Mouse (Mus musculus): ENCODE results near the gene Macf1. TPM values are rescaled to one million over a fixed set of nuclear protein-coding genes. Genes with fewer than 3 reads are reported as not detected.

Gene Macf1
- total and polyA plus RNA-seq, 3 experiments, result 71.4 to 223 (median 222) TPM

- no peak overlapping the region for H3K27ac ChIP-seq
- no peak overlapping the region for H3K4me3 ChIP-seq
- peak in 1 of 2 experiments; percentile 45 for DNase-seq
- no peaks in the 10 kb centered on the region; the same call in 1 of the 2 replicates for H3K4me1 ChIP-seq (ENCODE audit: control insufficient read depth, insufficient read depth, low read length)
- H3K36me3 ChIP-seq (ENCODE audit: control insufficient read depth, insufficient read depth, low read length), result no peaks in the 10 kb centered on the region
- WGBS, result 59% methylated on average over 10 of the region's 10 CpGs
- TF ChIP-seq POLR2A (IDR thresholded peaks at IDR 0.05; ENCODE audit: insufficient read depth, low read depth, low read length) (no peak), CTCF (IDR thresholded peaks at IDR 0.05) (no peak), EP300 (IDR thresholded peaks at IDR 0.05; ENCODE audit: insufficient read depth, low read depth, low read length) (no peak)
- H3K27me3 ChIP-seq (ENCODE audit: control insufficient read depth, insufficient read depth, low read length), result 0 out of 2 replicates have a peak, but pooled peaks cover 2% of the 10 kb centered on the region
- no peak overlapping the region for H3K9ac ChIP-seq (ENCODE audit: low read depth, low read length)
- intact Hi-C loops (cut with DNase I), result no loop called here
- no peaks in the 10 kb centered on the region for H3K79me2 ChIP-seq (replicated peaks; ENCODE audit: control insufficient read depth, insufficient read depth, low read length)
Measured at GRCm38 (mm10) chr4:123690311-123690710, 6.2 kb upstream of the Macf1 start.

DNA sequence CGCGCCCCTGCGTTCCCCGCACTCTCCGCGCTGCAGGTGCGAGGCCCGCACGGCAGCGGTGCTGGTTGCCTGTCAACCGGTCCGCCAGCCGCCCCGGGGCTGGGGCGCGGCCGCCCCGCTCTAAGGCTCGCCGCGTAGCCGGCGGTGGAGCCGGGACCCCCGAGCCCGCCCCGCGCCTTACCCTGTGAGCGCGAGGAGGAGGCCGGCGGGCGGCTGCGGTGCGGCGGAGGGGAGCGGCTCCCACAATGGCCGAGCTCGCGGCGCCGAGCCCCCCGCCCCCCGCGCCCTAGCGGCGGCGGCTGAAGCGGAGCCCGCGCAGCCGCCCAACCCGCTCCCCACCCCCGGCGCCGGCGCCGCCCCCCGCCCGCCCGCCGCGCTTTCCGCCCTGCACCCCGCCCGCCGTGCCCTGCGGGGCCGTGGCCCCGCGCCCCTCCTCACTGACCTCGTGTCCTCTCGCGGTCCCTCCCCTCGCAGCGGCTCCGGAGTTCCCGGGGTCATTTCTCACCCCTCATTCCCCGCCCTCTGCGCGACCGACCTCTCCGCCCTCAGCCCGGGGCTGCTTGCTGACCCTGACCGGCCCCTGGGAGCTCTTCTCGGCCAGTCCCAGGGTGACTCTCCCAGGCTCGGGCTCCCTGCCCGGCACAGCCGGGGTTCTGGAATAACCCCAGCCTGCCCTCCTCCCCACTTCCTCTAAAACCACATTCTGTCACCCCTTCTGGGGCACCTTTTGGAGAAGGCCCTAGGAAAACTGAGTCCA, 3.0 kb upstream of the Macf1 start:
- peak overlapping the region; percentile 55 for H3K27ac ChIP-seq
- no peak for TF ChIP-seq POLR2A (IDR thresholded peaks at IDR 0.05; ENCODE audit: insufficient read depth, low read depth, low read length)
- no peak for TF ChIP-seq EP300 (IDR thresholded peaks at IDR 0.05; ENCODE audit: insufficient read depth, low read depth, low read length)
- TF ChIP-seq CTCF (IDR thresholded peaks at IDR 0.05), result no peak
- H3K79me2 ChIP-seq (replicated peaks; ENCODE audit: control insufficient read depth, insufficient read depth, low read length), result no peaks in the 10 kb centered on the region
- H3K36me3 ChIP-seq (ENCODE audit: control insufficient read depth, insufficient read depth, low read length), result no peaks in the 10 kb centered on the region
- under 1% methylated on average over 51 of the region's 89 CpGs for WGBS
- peak overlapping the region; percentile 66 for H3K4me3 ChIP-seq
- peak; percentile 73 to 74 for DNase-seq
- intact Hi-C loops (cut with DNase I), result no loop called here
- H3K4me1 ChIP-seq (ENCODE audit: control insufficient read depth, insufficient read depth, low read length), result no peaks in the 10 kb centered on the region; the same call in 1 of the 2 replicates
- peak overlapping the region; percentile 60 for H3K9ac ChIP-seq (ENCODE audit: low read depth, low read length)
- H3K27me3 ChIP-seq (ENCODE audit: control insufficient read depth, insufficient read depth, low read length), result 0 out of 2 replicates have a peak, but pooled peaks cover 2% of the 10 kb centered on the region

DNA sequence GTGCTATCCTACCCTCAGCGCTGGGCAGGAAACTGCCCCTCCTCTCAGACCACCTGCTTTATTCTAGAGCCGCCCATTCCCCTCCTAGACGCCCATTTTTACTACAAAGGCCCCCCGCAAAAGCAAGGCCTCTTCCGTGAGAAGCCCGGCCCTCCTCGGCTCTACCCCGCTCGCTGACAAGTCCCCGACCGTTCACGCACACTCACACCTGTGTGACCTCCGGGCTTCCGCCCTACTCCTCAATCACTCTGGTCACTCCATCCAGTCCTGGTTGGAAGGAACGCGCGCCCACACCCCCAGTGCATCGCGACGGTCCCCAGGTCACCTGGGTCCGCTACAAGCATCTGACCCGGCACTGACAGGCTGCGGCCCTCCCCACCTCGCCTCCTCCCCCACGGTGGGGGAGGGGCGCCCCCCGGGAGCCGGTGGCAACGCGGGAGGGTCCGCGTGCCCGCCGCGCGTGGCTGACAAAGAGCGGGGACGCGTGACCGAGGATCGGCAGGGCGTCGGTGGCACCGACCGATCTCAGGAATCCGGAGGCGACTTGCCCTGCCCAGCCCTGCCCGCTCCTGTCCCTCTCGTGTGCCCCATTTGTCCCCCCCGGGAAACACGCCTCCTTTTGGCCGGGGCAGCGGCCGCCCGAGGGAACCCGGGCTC, 2.3 kb upstream of the Macf1 start:
- H3K27me3 ChIP-seq (ENCODE audit: control insufficient read depth, insufficient read depth, low read length), result 0 out of 2 replicates have a peak, but pooled peaks cover 2% of the 10 kb centered on the region
- intact Hi-C loops (cut with DNase I), result no loop called here
- no peaks in the 10 kb centered on the region for H3K36me3 ChIP-seq (ENCODE audit: control insufficient read depth, insufficient read depth, low read length)
- TF ChIP-seq CTCF (IDR thresholded peaks at IDR 0.05) (no peak), POLR2A (IDR thresholded peaks at IDR 0.05; ENCODE audit: insufficient read depth, low read depth, low read length) (no peak), EP300 (IDR thresholded peaks at IDR 0.05; ENCODE audit: insufficient read depth, low read depth, low read length) (no peak)
- WGBS, result 5% methylated on average over 56 of the region's 56 CpGs
- H3K79me2 ChIP-seq (replicated peaks; ENCODE audit: control insufficient read depth, insufficient read depth, low read length), result no peaks in the 10 kb centered on the region
- H3K9ac ChIP-seq (ENCODE audit: low read depth, low read length), result peak overlapping the region; percentile 60
- H3K4me1 ChIP-seq (ENCODE audit: control insufficient read depth, insufficient read depth, low read length), result no peaks in the 10 kb centered on the region; the same call in 1 of the 2 replicates
- H3K4me3 ChIP-seq, result peak overlapping the region; percentile 66
- H3K27ac ChIP-seq, result peak overlapping the region; percentile 40; the same call in 1 of the 2 replicates
- DNase-seq, result no peak

- H3K27me3 ChIP-seq (ENCODE audit: control insufficient read depth, insufficient read depth, low read length), result 0 out of 2 replicates have a peak, but pooled peaks cover 2% of the 10 kb centered on the region
- no peak overlapping the region for H3K9ac ChIP-seq (ENCODE audit: low read depth, low read length)
- 74% methylated on average over 8 of the region's 8 CpGs for WGBS
- H3K36me3 ChIP-seq (ENCODE audit: control insufficient read depth, insufficient read depth, low read length), result no peaks in the 10 kb centered on the region
- no peak for DNase-seq
- no peaks in the 10 kb centered on the region; the same call in 1 of the 2 replicates for H3K4me1 ChIP-seq (ENCODE audit: control insufficient read depth, insufficient read depth, low read length)
- TF ChIP-seq EP300 (IDR thresholded peaks at IDR 0.05; ENCODE audit: insufficient read depth, low read depth, low read length) (no peak), CTCF (IDR thresholded peaks at IDR 0.05) (no peak), POLR2A (IDR thresholded peaks at IDR 0.05; ENCODE audit: insufficient read depth, low read depth, low read length) (no peak)
- intact Hi-C loops (cut with DNase I), result no loop called here
- H3K79me2 ChIP-seq (replicated peaks; ENCODE audit: control insufficient read depth, insufficient read depth, low read length), result no peaks in the 10 kb centered on the region
- no peak overlapping the region for H3K27ac ChIP-seq
- no peak overlapping the region for H3K4me3 ChIP-seq
Measured at GRCm38 (mm10) chr4:123685506-123686242, 1.5 kb upstream of the Macf1 start.

- 88% methylated on average over 7 of the region's 7 CpGs for WGBS
- intact Hi-C loops (cut with DNase I), result no loop called here
- no peak overlapping the region for H3K4me3 ChIP-seq
Measured at GRCm38 (mm10) chr4:123685046-123685445, 886 bp upstream of the Macf1 start.

More at GRCm38 (mm10) chr4:123685046-123685445, 886 bp upstream of the Macf1 start:
- H3K4me1 ChIP-seq (ENCODE audit: control insufficient read depth, insufficient read depth, low read length), result no peaks in the 10 kb centered on the region; the same call in 1 of the 2 replicates
- H3K27ac ChIP-seq, result no peak overlapping the region
- DNase-seq, result no peak
- H3K27me3 ChIP-seq (ENCODE audit: control insufficient read depth, insufficient read depth, low read length), result 0 out of 2 replicates have a peak, but pooled peaks cover 2% of the 10 kb centered on the region
- no peak overlapping the region for H3K9ac ChIP-seq (ENCODE audit: low read depth, low read length)
- TF ChIP-seq CTCF (IDR thresholded peaks at IDR 0.05), result no peak
- TF ChIP-seq POLR2A (IDR thresholded peaks at IDR 0.05; ENCODE audit: insufficient read depth, low read depth, low read length), result no peak
- TF ChIP-seq EP300 (IDR thresholded peaks at IDR 0.05; ENCODE audit: insufficient read depth, low read depth, low read length), result no peak
- no peaks in the 10 kb centered on the region for H3K36me3 ChIP-seq (ENCODE audit: control insufficient read depth, insufficient read depth, low read length)
- H3K79me2 ChIP-seq (replicated peaks; ENCODE audit: control insufficient read depth, insufficient read depth, low read length), result no peaks in the 10 kb centered on the region
